Mouse (Mus musculus): ENCODE data around the gene Dscaml1.

The Dscaml1 gene

DNA sequence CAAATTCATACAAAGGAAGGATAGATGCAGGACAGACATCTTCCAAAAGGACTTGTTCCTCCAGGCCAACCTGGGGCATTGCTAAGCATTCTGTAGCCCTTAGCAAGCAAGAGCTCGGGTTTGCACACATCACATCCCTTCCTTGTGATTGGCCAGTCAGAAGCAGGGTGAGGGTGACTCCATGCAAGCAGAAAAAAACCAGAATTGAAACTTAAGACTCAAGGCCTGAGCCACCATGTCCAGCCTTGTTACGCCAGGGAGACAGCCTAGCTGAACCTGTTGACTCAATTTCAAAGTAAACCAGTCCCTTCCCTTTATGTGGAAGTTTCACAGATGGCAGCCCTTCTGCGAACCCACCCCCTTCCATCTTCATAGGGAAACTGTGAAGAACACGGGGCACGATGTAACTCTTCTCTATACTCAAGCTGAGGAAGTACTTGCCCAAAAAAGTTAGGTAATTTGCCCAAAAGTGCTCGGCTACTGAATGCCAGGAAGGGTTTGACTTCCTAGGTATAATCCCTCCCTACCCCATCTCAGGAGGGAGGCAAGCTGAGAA is 218.5 kb downstream of the Dscaml1 start:
- DNase-seq = no peak

DNA sequence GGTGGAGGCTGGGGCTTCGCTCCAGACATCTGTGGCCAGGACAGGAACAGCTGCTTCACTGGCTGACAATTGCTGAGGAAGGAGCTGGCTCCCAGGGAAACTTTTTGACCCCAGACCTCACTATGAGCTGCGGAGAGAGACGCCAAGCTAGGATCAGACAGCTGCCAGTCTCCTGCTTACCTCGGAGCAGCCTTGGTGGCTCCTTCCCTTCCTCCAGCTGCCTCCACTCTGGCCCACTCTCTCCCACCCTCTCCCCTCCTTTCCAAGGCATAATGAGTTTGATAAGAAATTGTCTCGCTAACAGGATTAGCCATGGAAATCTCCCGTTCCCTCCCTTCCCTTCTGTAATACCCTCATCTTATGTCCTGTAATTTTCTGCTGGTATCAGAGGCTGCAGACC is 219.1 kb downstream of the Dscaml1 start:
- DNase-seq = no peak

DNA sequence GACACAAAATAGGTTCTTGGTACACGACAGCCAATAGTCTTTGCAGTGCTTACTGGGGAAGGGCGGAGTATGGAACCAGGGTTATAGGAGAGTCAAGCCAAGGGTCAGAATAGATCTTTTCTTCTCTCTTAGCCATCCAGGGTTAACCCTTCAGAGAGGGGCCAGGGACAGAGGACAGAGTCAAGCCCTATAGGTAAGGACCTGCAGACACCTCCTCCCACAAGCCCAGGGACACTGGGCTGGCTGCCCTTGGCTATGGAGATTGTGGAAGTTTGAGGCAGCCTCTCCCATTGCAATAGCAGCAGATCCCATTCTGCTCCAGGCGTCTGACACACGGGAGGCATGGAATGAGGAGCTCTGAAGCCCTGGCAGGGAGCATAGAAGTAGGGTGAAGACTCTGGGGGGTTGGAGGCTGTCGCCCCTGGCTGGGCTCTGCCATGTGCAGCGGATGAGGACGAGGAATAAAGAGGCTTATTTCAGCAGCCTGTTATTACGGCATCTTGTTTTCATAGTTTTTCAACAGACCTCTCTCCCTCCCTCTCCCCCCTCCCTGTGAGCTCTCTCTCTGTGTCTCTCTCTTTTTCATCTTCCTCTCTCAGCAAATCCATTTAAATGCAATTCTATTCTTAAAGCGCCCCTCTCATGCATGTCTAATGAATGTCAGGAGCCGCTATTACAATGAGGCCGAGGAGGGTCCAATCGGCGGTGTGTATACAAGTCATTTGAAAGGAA is 224.8 kb downstream of the Dscaml1 start:
- no peak for DNase-seq

DNA sequence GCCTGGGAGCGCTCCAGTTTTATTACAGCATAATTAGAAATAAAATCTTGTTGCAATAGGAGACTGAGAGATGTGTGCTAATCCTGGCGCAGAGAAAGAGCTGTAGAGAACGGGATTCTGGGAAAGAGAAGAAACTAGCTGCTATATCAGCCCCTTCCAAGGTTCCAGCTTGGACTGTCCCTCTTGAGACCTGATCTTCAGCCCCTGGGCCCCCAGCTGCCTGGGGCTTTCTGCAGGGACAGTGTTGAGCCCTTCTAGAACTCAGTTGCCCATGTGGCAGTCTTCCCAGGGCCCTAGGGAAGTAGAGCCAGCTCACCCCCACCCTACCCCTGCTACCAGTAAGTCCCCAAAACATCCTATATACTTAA is 225.4 kb downstream of the Dscaml1 start:
- no peak for DNase-seq

DNA sequence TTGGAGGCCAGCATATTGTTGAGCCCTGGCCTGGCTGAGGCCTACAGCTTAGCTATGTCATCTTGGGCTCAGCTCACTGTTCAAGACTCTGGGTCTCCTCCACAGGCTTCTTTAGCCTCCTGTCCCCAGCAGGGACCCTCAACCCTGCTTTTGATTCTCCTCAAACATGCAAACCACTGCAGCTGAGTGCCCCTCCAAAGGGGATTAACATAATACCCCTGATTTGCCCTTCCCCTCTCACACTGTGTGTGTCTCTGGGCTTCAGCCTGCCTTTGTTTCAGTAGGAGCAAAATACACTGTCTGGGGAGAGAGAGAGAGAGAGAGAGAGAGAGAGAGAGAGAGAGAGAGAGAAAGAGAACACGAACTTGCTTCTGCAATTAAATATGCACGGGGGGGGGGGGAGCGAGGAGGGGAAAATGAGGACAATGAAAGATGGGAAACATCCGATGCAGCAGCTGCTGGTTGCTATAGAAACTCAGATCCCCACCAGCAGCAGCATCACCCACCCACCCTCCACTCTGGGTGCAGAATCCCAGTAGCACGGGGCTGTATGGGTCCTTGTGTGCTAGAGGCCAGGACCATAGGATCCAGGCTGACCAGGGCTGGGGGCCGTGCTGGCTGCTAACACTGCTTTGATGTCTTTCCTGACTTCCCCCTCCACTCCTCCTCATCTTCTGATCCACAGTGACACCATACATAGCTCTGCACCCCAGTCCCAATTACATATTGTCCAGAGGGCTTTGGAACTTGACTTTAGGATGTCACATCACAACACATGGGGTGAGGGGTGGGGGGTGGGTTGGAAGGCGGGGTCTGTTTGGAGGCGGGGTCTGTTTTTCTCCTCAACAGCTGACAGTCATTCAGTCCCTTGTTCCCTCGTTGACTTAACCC is 231.0 kb downstream of the Dscaml1 start:
- no peak for DNase-seq

DNA sequence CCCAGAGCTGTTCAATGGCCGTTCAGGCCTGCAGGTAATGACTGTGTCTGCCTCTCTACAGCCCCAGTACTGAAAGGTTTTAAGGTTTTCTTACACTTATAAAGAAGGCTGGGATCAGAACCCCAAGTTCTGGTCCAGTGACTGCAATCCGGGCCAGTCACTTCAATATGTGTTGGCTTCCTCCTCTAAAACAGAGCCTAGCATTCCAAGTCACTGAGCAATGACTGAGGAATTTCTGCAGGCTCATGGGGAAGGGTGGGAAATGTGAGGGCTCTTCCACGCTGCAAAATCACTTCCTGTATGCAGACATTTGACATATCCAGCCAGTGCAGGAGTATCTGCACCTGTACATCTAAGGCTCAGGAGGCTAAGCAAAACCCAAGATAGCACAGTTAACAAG is 233.8 kb downstream of the Dscaml1 start:
- DNase-seq = no peak

DNA sequence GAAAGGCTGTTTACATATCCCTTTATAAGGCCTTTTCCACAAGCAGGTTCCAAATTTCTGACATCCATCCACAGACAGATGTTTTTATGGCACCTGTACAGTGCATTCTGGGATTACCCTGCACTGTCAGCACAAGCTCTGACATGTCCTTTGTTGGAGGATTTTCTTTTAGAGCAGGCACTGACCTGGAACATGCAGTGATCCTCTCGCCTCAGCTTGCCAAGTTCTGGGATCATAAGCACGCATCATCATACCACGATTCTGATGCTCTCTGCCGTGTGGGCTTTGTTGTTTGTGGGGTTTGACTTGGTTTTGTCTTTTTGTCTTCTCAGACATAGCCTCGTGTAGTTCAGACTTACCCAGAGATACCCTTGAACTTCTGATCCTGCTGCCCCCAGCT is 236.0 kb downstream of the Dscaml1 start:
- DNase-seq = no peak

DNA sequence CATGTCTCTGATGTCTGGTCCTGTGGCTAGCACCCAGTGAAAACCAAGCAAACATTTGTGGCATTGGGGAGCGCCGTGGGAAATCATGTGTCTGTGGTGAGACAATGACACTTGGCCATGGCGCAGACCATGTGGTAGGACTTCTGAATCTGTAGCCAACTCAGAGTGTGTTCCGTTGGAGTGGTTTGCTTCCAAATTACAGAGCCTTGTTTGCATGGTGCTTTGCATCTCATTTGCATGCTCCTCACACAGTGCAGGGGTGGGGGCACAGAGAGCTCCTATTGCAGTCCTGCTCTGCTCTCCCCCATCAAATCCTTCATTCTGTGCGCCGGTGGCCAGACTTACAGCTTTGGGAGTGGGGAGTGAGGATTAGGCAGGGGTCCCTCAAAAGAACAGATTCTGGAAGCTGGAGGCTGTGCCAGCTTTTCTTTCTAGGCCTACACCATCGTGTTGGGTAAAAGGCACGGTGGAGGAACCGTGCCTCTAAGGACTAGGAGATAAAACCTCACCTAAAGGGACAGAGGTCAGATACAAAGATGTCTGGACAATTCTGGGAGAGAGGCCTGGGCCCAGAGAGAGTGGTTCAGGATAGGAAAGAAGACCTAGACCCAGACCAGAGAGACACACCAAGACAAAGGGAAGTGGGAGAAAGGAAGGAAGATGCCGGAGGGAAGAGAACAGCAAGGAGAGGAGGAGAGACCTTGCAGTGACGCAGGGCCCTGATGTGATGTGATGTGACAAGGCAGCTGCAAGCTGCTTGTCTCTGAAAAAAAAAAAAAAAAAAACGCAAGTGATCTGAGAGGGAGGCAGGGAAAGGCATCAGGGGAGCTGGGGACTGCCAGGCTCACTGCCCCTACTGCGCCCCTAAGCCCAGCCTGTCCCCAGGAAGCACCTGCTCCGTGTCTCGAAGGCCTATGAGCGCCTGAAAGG is 237.2 kb downstream of the Dscaml1 start:
- no peak for DNase-seq

DNA sequence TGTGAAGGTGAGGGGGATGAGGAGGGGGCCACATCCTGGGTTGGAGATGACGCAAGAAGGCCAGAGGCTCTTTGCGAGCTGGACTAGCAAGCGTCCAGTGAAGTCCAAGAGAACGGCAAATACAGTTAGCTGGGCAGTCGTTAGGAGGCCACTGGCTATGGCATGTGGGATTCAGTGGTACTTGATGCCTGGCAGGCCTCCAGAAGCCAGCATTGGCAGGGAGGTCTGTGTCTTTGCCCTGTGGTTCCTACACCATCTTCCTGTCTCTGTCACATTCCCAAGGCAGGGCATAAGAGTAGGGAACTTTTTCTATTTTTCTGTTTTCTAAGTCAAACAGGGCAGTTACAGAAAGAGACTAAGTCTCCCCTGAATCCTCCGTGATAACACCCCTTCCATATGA is 237.9 kb downstream of the Dscaml1 start:
- no peak for DNase-seq

DNA sequence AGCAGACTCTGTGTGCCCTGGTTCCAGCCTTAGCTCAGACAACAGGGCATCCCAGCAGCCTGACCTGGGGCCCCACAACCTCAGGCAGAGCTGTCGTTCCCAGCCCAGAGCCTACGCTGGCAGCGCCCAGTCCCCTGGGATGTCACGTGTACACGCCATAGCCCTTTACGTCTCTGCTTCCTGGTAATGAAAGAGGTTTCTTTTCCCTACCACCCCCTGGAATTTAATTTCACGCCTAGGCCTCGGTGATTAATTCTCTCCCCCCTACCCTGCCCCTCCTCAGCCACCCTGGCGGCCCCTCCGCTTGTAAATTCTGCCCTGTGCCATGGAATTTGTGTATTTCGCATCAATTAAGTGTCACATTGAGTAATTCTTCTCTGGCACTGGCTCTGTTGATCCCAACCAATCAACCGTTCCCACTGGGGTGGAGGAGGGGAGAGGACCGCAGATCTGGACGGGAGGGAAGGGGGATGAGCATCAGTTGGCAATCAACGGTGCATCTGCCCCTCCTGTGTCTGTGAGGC is 238.5 kb downstream of the Dscaml1 start:
- DNase-seq = no peak

DNA sequence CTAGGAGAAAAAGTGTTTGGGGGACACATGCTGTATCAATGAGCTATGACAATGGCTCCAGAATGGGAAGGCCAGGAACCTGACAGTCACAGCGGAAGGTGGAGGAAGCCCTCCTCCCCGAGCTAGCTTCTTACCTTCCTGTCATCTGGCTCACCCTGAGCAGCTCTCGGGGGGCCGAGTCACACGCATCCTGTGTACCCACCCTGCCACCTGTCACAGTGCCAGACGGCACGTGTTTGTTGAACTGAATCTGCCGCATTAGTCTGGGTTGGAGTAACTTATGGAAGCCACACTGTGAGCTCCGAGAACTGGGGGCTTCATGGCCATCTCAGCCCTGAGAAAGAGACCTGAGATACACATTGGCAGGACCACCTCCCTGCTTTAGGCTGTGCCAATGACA is 249.5 kb downstream of the Dscaml1 start:
- DNase-seq = no peak

DNA sequence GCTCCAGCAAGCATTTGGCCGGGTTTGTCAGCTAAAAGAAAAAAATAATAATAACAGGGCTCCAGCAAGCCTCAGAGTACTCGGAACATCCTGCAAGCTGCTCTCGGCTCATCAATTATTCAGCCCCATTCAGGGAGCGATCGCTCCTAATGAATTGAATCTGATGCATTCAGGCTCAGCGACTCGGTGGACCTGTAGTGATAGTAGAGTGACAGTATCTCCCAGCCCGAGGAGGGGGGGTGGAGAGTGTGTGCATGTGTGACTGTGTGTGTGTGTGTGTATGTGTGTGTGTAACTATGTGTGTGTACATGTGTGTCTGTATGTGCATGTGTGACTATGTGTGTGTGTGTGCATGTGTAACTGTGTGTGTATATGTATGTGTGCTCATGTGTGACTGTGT is 250.2 kb downstream of the Dscaml1 start:
- no peak for DNase-seq

DNA sequence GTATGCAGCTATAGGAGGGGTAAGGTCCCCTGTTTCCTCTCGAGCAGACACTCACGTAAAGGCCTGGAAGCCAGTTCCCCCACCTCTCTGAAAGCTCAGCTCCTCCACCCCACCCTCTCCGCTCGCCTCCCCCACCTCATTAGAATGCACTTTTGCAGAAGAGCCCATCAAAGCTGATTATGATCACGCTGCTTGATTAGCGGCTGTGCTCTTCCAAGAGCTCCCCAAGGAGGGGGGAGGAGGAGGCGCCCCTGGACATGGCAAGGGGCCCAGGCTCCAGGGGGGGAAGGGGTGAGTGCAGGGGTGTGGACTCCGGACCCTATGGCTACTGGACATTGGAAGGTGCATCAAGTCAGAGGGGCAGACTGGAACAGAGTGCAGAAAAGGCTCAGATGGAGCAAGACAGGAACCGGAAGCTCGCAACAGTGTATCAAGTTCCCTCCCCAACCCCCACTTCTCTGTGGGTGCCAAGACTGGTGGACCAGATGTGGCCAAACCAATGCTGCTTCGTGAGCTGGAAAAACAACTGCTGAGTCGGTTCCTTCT is 250.9 kb downstream of the Dscaml1 start:
- DNase-seq = peak; percentile 73

DNA sequence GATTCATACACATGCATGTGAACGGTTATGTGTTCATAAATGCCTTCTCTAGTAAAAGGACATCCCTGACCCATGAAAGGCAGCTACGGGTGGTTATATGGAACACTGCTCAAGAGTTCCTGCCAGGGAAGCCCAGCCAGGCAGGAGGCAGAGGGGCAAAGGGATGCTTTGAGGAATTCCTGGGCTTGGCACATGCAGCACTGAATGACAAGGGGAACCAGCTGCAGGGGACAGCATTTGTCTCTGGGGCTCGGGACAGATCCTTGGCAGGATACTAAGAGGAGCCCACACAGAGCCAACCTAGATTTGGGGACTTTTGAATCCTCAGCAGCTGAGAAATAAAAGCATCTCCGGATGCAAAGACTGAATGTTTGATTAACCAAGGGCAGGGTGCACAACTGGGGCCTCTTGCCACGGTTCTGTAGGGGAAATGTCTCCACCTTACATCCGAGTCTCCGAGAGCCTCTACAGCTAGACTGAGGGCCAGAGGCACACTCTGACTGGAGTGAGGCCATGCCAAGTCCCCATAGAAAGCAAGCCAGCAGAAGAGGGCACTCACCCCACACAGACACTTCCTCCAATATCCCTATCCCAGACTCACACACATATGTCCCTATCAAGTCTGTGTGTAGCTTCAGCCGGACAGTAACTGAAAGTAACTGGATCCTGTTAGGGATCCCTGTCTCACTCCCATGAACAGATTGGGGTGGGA is 251.7 kb downstream of the Dscaml1 start:
- no peak for DNase-seq

DNA sequence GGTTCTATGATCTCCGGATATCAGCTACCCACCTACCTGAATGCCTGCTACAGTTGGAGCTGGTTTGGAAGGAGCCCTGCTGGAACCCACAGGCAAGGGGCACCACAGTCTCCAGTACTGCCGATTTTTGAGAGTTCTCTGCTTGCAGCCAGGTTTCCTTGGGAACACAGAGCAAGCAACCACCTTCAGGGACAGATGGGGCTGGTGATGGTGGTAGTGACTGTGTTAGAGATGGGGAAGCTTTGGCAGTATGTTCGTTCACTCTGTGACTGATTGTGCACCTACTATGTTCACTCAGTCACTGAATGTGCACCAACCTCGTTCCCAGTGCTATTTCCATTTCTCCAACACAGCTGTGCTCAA is 252.2 kb downstream of the Dscaml1 start:
- no peak for DNase-seq

DNA sequence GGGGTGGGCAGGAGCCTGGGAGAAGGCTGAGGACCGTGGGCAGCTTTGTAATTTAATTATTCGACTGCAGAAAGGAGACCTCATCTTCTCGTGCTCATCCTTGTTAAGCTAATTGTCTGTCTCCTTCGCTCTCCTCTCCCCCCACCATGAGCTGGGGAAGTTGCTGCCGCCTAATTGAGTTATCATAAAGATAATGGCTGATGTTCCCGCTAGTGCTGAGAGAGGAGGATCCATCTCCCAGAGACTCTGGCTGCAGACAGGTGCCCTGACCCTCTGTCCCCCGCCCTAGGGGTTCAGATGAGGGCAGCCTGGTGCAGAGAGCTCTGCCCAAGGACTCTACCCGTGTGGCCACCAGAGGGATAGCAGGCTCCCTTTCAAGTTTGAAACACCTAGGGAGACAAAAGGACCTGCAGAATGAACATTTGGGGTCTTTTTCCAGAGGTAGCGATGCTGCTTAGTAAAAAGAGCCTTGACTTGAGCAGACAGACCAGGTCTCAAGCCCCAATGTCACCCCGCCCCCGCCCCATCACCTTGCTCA is 256.1 kb downstream of the Dscaml1 start:
- DNase-seq = no peak

DNA sequence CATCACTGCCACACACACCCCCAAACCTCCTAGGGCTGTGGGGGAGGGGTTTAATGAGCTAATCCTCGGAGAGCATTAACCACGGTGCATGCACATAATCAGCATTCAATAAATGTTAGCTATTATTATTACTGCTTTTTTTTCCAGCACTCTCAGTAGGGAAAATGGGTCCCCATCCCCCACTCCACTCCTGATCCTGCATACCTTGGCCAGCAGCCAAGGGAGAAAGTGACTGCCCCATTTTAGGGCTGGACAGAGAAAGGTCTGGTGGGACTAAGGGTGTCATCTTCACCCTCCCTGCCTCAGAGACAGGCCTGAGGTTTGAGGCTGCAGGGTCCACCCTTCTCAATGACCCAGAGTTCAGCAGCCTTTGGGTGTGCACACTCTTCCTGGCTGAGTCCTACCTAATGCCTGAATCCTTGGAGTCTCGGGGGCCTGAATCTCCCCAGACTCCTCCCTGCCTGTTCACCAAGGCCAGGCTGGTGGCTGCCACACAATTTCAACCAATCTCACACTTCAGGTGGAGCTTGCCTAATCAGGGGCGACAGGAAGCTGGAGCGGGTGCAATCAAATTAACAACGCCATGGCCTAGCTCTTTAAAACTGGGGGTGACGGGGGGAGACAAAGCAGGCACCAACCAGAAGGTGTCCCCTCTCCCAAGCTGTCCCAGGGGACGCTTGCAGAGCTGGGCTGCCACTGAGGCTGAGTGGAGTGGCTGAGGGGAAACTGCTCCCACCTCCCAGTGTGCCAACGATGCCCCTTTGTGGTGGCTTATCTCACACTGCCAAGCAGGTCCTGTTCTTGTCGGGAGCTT is 267.2 kb downstream of the Dscaml1 start:
- DNase-seq = peak; percentile 47

DNA sequence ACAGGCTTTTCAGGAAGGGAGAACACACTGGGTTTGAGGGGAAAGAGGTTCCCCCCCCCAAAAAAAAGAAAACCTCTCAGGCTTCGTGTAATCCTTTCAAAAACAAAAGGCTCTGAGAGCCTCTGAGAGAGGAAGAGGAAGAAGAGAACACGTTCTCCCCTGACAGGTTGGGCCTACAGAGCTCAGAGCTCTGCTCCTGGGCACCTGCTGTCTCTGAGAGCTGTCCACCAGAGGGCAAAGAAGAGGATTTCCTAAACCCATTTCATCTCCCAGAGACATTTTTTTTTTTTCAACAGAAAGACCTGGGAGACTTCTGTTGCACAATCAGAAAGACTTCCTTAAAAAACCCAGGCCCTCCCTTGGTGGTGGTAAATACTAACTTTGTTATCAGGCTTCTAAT is 267.8 kb downstream of the Dscaml1 start:
- no peak for DNase-seq

DNA sequence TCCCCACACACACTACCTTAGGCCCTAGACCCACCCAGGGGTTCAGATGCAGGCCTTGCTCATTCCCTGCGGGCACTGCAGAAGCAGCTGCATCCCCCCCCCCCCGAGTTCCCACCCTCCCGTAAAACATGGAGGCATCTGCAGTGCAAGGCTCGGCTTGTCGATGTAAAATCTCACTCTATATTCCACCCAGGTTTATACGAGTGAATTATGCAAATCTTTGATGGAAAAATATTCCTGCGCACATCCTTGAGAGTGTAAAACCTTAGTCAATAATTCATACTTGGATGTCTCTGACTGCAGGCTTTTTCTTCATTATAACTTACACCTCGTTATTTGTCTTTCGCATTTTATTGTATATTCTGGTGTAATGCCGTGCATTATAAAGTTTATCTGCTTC is 272.7 kb downstream of the Dscaml1 start:
- no peak for DNase-seq

DNA sequence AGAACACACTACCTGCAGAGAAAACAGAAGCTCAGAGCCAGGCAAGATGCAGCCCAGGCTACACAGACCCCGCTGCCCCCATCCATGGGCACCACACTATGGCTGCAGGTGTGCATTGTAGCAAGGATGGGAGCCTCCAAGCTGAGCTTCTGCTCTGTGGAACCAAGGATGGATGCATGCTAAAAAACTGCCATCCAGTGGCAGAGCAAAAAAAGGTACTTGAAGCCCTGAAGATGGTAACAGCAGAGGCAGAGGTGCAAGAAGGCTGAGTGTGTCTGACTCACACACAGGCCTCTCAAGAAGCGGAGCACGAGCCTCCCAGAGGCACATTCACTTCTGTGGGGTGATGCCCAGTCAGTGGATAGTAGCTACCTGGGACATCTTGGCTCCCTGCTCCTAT is 276.8 kb downstream of the Dscaml1 start:
- no peak for DNase-seq

DNA sequence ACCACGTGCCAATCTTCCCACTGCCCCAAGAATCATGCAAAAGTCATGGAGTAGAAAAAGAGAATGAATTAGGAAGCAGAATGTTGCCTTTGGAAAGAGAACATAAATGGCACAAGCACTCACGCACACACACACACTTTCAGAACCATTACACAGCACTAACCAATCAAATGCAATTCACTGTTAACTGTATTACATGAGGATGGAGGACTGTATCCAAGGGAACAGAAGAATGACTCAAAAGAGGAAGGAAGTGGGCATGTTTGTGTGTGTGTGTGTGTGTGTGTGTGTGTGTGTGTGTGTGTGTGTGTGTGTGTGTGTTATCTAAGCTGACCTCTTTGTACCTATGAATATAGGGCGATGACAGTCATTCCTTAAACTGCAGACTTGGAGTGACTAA is 278.0 kb downstream of the Dscaml1 start:
- no peak for DNase-seq

All from kidney, postnatal 10 days (tissue).